Mouse (Mus musculus) cortical plate, adult 2 months (tissue): Measurements from ENCODE around the gene Csnk2a1. TPM values are rescaled to one million over a fixed set of nuclear protein-coding genes. Genes with fewer than 3 reads are reported as not detected.
A peak's percentile ranks its signal among the peaks of the same experiment; 100 is the strongest.
"Not testable (repeated sequence)": the region's sequence is repeated elsewhere in the genome, so short reads cannot be mapped to it uniquely, and the experiment has no call there.

Experiments
- H3K27ac ChIP-seq: fragments of 200-500 bp; 2 replicates; pipeline ENCODE4 v1.5.1; 2012; ENCODE audit warnings: low read length, control low read depth, inconsistent platforms; ENCODE audit not compliant: insufficient read depth
- H3K4me1 ChIP-seq: fragments of 200-500 bp; 2 replicates; pipeline ENCODE4 v1.6.1; 2011; ENCODE audit warnings: low read length; ENCODE audit not compliant: control insufficient read depth, insufficient read depth
- H3K4me3 ChIP-seq: fragments of 200-500 bp; 2 replicates; pipeline ENCODE4 v1.5.1; 2011; ENCODE audit warnings: mild to moderate bottlenecking, low read length, control low read depth; ENCODE audit not compliant: insufficient read depth
- CTCF ChIP-seq: fragments of 200-500 bp; IDR thresholded peaks from 2 replicates; pipeline ENCODE4 v1.5.1; 2011; ENCODE audit warnings: mild to moderate bottlenecking, control low read depth, low read length; ENCODE audit not compliant: insufficient read depth; ENCODE audit errors: extremely low read depth
- POLR2A ChIP-seq: fragments of 200-500 bp; IDR thresholded peaks from 2 replicates; pipeline ENCODE4 v1.6.1; 2011; ENCODE audit warnings: mild to moderate bottlenecking, low read length, control low read depth; ENCODE audit not compliant: insufficient read depth; ENCODE audit errors: extremely low read depth
- polyA plus RNA-seq: library from polyadenylated mRNA; depleted of rRNA; stranded (reverse); fragments of >200 nt; gene quantifications from 2 replicates; pipeline ENCODE4 v1.2.3, GENCODE M21; 2012

The Csnk2a1 gene
- polyA plus RNA-seq, 1 experiment, result 73.3 TPM

DNA sequence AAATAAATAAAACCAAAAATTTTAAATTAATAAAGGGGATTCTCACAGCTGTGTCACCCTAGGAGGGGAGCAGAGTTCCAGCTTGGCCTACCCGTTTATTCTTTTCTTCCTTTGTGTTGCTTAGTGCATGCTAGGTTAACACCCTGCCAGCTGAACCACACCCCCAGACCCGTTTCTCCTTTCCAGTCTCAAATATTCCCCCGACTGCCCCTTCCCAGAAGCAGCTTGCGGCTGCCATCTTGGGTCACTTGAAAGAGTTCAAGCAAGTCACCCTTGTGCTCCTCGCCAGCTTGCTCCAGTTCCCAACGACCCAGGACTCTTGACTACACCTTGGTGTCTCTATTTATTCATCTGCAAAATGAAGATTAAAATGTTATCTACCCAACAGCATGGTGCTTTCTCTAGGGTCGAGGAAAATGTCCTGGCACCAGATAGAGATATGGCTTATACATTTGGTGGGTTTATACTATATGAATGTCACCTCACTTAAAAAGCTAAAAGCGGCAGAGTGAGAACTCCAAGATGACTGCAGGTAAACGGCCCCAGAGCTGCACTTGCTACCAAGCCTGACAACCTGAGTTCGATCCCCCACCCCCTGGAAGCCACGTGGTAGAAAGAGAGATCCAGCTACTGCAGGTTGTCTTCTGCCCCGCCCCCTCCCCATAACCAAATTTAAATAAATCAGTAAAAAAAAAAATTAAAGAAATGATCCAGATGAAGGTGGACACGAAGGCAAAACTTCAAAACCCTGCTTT is 33.9 kb upstream of the Csnk2a1 start:
- TF ChIP-seq POLR2A (no peak), CTCF (no peak)
- H3K4me3 ChIP-seq, result no peak overlapping the region
- no peak overlapping the region for H3K27ac ChIP-seq
- H3K4me1 ChIP-seq, result no peaks in the 10 kb centered on the region

DNA sequence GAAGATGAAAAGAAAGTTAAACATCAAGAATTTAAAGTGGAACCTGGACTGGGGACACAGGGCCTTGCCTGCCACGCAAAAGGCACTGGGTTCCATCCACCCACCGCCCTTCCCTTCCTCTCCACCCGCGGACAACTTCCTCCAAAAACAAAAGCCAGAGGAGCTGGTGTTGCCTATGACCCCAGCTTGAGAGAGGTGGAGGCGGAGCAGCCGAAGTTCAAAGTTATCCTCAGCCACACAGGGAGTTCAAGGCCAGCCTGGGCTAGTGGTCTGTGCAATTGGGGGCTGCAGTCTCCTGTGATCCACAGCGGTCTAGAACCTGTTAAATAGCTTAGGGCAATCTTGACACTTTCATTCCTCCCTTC is 33.3 kb upstream of the Csnk2a1 start:
- TF ChIP-seq POLR2A, result no peak
- H3K4me3 ChIP-seq, result no peak overlapping the region
- H3K4me1 ChIP-seq, result no peaks in the 10 kb centered on the region

DNA sequence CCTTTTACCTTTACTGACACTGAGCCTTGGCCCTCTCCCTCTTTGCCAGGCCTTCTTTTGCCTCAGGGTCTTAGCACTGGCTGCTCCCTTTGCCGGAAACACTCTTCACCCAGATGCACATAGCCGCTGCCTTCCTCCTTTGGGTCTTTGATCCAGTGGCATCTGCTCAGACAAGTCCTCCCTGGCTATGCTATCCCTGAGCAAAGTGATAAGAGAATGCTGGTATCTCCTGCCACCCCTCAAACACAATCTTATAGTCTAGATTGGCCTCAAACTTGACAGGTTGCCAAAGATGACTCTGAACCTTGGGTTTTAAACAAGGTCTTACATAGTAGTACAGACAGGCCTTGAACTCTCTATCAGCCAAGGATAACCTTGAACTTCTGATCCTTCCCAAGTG is 32.1 kb upstream of the Csnk2a1 start:
- Histone ChIP-seq H3K4me1 (no peaks in the 10 kb centered on the region), H3K4me3 (no peak overlapping the region), H3K27ac (no peak overlapping the region)
- TF ChIP-seq CTCF, result no peak
- TF ChIP-seq POLR2A, result no peak

More for the DNA sequence above, 33.3 kb upstream of the Csnk2a1 start:
- H3K27ac ChIP-seq, result no peak overlapping the region

DNA sequence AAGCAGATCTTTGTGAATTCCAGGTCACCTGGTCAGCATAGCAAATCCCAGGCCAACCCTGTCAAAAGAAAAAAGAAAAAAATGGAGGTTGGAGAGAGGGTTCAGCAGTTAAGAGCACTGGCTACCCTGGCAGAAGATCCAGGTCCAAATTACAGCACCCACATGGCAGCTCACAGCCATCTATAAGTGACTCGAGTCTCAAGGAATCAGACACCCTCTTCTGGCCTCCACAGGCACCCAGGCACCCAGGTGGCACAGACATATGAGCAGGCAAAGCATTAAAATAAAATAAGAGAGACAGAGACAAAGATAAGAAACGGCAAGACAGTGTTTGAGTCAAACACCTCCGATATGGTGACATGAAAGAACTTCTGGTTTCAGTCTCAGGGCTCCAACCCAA is 29.7 kb upstream of the Csnk2a1 start:
- Histone ChIP-seq H3K4me1 (no peaks in the 10 kb centered on the region), H3K27ac (no peak overlapping the region), H3K4me3 (no peak overlapping the region)
- TF ChIP-seq CTCF, result no peak
- TF ChIP-seq POLR2A, result no peak

DNA sequence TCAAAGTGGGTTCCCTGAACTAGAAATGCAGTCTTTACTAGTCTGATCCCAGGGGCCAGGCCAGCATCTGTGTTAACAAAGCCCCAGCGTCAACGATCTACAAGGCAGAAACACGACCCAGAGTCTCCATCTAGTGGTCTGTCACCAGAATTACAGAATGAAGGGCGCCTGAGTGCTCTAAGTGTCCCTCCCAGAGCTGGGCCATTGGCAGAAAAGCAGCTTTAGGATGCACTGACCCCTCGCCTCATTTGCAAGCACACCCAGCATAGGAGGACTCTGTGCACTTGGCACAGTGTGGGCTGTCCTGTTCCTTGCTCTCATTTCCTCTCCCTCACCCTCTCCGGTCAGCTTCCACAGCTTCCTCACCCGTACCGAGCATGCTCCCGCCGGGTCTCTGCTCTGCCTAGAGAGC is 29.3 kb upstream of the Csnk2a1 start:
- Histone ChIP-seq H3K4me1 (no peaks in the 10 kb centered on the region), H3K4me3 (no peak overlapping the region), H3K27ac (no peak overlapping the region)
- peak; percentile 82 for TF ChIP-seq CTCF
- no peak for TF ChIP-seq POLR2A

DNA sequence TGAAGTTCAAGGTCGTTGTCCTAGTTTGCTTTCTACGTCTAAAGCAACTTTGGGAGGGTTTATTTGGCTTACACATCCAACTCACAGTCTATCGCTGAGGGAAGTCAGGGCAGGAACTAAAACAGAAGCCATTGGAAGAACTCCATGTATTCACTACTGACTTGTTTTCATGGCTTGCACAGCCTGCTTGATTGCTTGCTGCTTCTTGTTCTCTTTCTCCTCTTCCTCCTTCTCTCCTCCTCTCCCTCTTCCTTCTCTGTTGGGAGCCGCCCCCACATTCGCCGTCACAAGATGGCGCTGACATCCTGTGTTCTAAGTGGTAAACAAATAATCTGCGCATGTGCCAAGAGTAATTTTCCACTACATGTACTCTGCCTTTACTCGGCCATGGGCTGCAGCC is 20.5 kb upstream of the Csnk2a1 start:
- not testable (repeated sequence) for H3K4me1 ChIP-seq, H3K4me3 ChIP-seq, H3K27ac ChIP-seq

DNA sequence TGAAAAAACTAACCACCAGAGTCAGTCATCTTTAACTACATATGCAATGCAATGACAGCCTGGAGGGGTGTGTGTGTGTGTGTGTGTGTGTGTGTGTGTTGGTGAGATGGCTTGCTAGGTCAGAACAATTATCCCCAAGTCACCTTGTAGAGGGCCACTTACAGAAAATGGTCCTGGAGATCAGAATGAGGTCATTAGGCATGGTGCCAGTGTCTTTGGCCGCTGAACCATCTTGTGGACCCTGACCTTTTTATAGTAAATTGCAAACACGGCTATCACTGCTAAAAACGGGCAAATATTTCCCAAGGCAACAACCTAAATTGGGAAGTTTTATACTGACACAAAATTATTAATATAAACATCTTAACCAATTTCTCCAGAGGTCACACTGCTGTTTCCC is 14.8 kb upstream of the Csnk2a1 start:
- TF ChIP-seq CTCF, result no peak
- TF ChIP-seq POLR2A, result no peak
- H3K4me1 ChIP-seq, result no peaks in the 10 kb centered on the region

DNA sequence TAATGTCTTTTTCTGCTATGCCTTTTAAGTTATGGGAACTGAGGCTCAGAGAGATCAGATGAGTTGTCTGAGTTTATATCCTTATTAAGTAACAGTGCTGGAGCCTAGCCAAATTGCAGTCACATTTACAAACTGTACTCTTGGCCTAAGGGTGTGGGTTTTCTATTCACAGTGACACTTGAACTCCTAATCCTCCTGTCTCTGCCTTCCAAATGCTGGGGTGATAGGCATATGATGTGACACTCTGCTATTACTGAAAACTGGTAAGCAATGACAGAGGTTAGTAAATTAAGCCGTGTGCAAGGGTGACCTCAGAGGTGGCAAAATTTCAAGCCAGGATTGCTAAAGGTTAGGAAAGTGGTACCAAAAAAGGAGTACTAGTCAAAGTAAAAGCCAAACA is 9.7 kb upstream of the Csnk2a1 start:
- no peak overlapping the region for H3K4me3 ChIP-seq
- TF ChIP-seq POLR2A, result no peak
- no peak for TF ChIP-seq CTCF
- H3K4me1 ChIP-seq, result no peaks in the 10 kb centered on the region
- no peak overlapping the region for H3K27ac ChIP-seq

More for the DNA sequence above, 14.8 kb upstream of the Csnk2a1 start:
- Histone ChIP-seq H3K27ac (no peak overlapping the region), H3K4me3 (no peak overlapping the region)

DNA sequence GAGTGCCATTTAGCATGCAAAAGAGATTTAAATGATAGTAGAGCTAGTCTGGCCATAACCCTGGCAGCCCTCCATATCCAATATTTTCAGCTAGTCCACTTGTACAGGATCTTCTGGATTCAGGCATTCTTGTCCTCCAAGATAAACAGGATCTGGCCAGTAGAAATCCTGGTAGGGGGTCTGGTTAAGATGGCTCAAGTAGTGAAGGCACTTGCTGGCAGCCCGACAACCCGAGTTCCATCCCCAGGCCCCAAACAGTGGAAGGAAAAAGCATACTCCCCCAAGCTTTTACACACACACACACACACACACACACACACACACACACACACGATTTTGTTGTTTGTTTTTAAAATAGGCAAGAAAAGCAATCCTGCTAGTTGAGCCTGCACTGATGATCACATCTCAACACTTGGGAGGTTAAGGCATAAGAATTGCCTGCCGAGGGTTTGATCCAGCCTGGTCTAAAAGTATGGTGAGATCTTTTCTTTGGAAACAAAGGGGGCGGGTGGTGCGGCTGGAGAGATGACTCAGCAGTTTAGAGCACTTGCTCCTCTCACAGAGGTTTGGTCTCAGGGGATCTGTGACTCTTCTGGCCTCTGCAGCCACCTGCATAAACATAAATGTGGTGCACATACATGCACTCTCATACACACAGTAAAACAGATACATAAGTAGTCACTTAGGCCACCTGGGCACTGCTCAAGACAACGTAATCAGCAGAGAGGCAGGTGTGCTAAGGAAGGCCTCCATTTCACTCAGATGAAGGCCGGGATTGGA is 2.9 kb upstream of the Csnk2a1 start:
- no peak for TF ChIP-seq CTCF
- TF ChIP-seq POLR2A, result no peak
- H3K4me1 ChIP-seq, result peaks cover 4% of the 10 kb centered on the region; the same call in 1 of the 2 replicates
- H3K27ac ChIP-seq, result no peak overlapping the region
- H3K4me3 ChIP-seq, result no peak overlapping the region

DNA sequence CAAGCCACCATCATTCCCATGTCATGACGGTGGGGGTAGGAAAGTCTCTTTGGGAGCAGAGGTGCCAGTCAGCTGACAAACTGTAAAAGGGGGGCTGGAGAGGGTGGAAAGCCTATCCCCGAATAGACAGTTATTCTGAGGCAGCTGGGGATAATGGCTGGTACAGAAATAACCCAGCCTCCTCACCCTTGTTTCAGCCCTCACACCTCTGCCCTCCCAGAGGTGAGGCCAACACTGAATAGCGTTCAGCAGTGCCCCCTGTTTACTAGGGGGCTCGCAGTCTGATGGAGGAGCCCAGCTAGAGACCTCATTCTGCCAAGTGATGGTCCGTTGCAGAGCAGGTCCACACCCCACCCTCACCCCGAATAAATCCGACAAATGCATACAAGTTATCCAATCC is 1.1 kb upstream of the Csnk2a1 start:
- Histone ChIP-seq H3K27ac (no peak overlapping the region), H3K4me3 (no peak overlapping the region), H3K4me1 (peaks cover 5% of the 10 kb centered on the region; the same call in 1 of the 2 replicates)
- TF ChIP-seq CTCF, result no peak
- TF ChIP-seq POLR2A, result no peak
